In genomic region chr17:71475705-71476089, GRCm38 (mm10) we compare ENCODE assay signal across 8 mouse cellular contexts. TPM values are rescaled to one million over a fixed set of nuclear protein-coding genes. Genes with fewer than 3 reads are reported as not detected.
DNase-seq lines count a peak whose midpoint lies in the region; ATAC-seq and TF ChIP-seq lines count a peak whose summit lies in the region.

No protein-coding gene starts in this region.

- H3K79me2 ChIP-seq in heart, adult 2 months (replicated peaks; ENCODE audit: control insufficient read depth, insufficient read depth, low read length) = peaks cover 4% of the 10 kb centered on the region; the same call in 1 of the 2 replicates

- ATAC-seq in kidney, embryonic 15.5 days (replicated peaks; ENCODE audit: low FRiP score) = peak; percentile 86
- peak; percentile 71 for ATAC-seq in limb, embryonic 15.5 days (ENCODE audit: insufficient number of reproducible peaks, low FRiP score, low TSS enrichment, low read depth)
- peak; percentile 86 for ATAC-seq in midbrain, embryonic 16.5 days
- ATAC-seq in stomach, embryonic 15.5 days (ENCODE audit: insufficient read depth, low FRiP score, low read depth) = peak; percentile 62

- peak overlapping the region; percentile 79 for H3K4me2 ChIP-seq in kidney, embryonic 15.5 days
- H3K4me2 ChIP-seq in limb, embryonic 15.5 days = peak overlapping the region; percentile 56
- peak overlapping the region; percentile 97 for H3K4me2 ChIP-seq in midbrain, embryonic 16.5 days (ENCODE audit: low read length)
- peak overlapping the region; percentile 76 for H3K4me2 ChIP-seq in stomach, embryonic 15.5 days

- DNase-seq in gastrocnemius, adult 18-20 months (ENCODE audit: low spot score) = peak; percentile 47
- no peak for DNase-seq in gastrocnemius, postnatal 25 days
- DNase-seq in cerebellum, postnatal 36 days = peak; percentile 65 to 71
- DNase-seq in heart, adult 2 months = no peak

- H3K9me3 ChIP-seq in kidney, embryonic 15.5 days (replicated peaks) = no peaks in the 10 kb centered on the region
- no peaks in the 10 kb centered on the region for H3K9me3 ChIP-seq in limb, embryonic 15.5 days
- no peaks in the 10 kb centered on the region for H3K9me3 ChIP-seq in midbrain, embryonic 16.5 days (replicated peaks; ENCODE audit: control insufficient read depth, low read length, poor library complexity, severe bottlenecking)
- H3K9me3 ChIP-seq in stomach, embryonic 15.5 days = no peaks in the 10 kb centered on the region

- no peaks in the 10 kb centered on the region for H3K27me3 ChIP-seq in heart, adult 2 months (ENCODE audit: control insufficient read depth, insufficient read depth, low read length)
- no peaks in the 10 kb centered on the region for H3K27me3 ChIP-seq in kidney, embryonic 15.5 days
- H3K27me3 ChIP-seq in limb, embryonic 15.5 days = no peaks in the 10 kb centered on the region
- no peaks in the 10 kb centered on the region for H3K27me3 ChIP-seq in midbrain, embryonic 16.5 days (ENCODE audit: control insufficient read depth, insufficient read depth, low read depth, low read length)
- no peaks in the 10 kb centered on the region for H3K27me3 ChIP-seq in stomach, embryonic 15.5 days (replicated peaks)

- peaks cover 1% of the 10 kb centered on the region for H3K4me1 ChIP-seq in heart, adult 2 months (ENCODE audit: control insufficient read depth, insufficient read depth, low read length)
- H3K4me1 ChIP-seq in kidney, embryonic 15.5 days = peaks cover 23% of the 10 kb centered on the region
- peaks cover 10% of the 10 kb centered on the region for H3K4me1 ChIP-seq in limb, embryonic 15.5 days
- H3K4me1 ChIP-seq in midbrain, embryonic 16.5 days (ENCODE audit: control insufficient read depth, insufficient read depth, low read length) = peaks cover 18% of the 10 kb centered on the region
- H3K4me1 ChIP-seq in stomach, embryonic 15.5 days = peaks cover 6% of the 10 kb centered on the region

- H3K27ac ChIP-seq in heart, adult 2 months = peak overlapping the region; percentile 96
- peak overlapping the region; percentile 100 for H3K27ac ChIP-seq in kidney, embryonic 15.5 days
- H3K27ac ChIP-seq in limb, embryonic 15.5 days = peak overlapping the region; percentile 99
- peak overlapping the region; percentile 98 for H3K27ac ChIP-seq in midbrain, embryonic 16.5 days (ENCODE audit: low read length)
- H3K27ac ChIP-seq in stomach, embryonic 15.5 days = peak overlapping the region; percentile 99

- TF ChIP-seq CTCF in heart, adult 2 months (IDR thresholded peaks at IDR 0.05) = no peak

- peak overlapping the region; percentile 80 for H3K4me3 ChIP-seq in heart, adult 2 months
- peak overlapping the region; percentile 98 for H3K4me3 ChIP-seq in kidney, embryonic 15.5 days (replicated peaks)
- peak overlapping the region; percentile 94 for H3K4me3 ChIP-seq in limb, embryonic 15.5 days
- H3K4me3 ChIP-seq in midbrain, embryonic 16.5 days (ENCODE audit: low read depth, low read length) = peak overlapping the region; percentile 78
- H3K4me3 ChIP-seq in stomach, embryonic 15.5 days (replicated peaks) = peak overlapping the region; percentile 84

- H3K9ac ChIP-seq in heart, adult 2 months (ENCODE audit: low read depth, low read length) = peak overlapping the region; percentile 98
- peak overlapping the region; percentile 92 for H3K9ac ChIP-seq in kidney, embryonic 15.5 days
- peak overlapping the region; percentile 91 for H3K9ac ChIP-seq in limb, embryonic 15.5 days
- peak overlapping the region; percentile 87 for H3K9ac ChIP-seq in midbrain, embryonic 16.5 days (ENCODE audit: low read depth, low read length)
- peak overlapping the region; percentile 87 for H3K9ac ChIP-seq in stomach, embryonic 15.5 days

- WGBS in heart, adult 2 months = under 1% methylated on average over 31 of the region's 31 CpGs
- WGBS in kidney, embryonic 15.5 days = under 1% methylated on average over 31 of the region's 31 CpGs
- WGBS in limb, embryonic 15.5 days = under 1% methylated on average over 31 of the region's 31 CpGs
- under 1% methylated on average over 31 of the region's 31 CpGs for WGBS in midbrain, embryonic 16.5 days
- WGBS in stomach, embryonic 15.5 days = under 1% methylated on average over 31 of the region's 31 CpGs

- intact Hi-C loops in heart, adult 2 months (cut with DNase I) = loop anchor here (1.0 to 10.0 kb wide), 3 partner anchors 9 to 139 kb away; partner anchors contain the start of gene Wdr43

- TF ChIP-seq EP300 in heart, adult 2 months (IDR thresholded peaks at IDR 0.05; ENCODE audit: insufficient read depth, low read depth, low read length) = no peak

- H3K36me3 ChIP-seq in heart, adult 2 months (ENCODE audit: control insufficient read depth, insufficient read depth, low read length) = no peaks in the 10 kb centered on the region
- no peaks in the 10 kb centered on the region for H3K36me3 ChIP-seq in kidney, embryonic 15.5 days
- H3K36me3 ChIP-seq in limb, embryonic 15.5 days = no peaks in the 10 kb centered on the region
- no peaks in the 10 kb centered on the region for H3K36me3 ChIP-seq in midbrain, embryonic 16.5 days (ENCODE audit: control insufficient read depth, insufficient read depth, low read length)
- H3K36me3 ChIP-seq in stomach, embryonic 15.5 days = no peaks in the 10 kb centered on the region

- TF ChIP-seq POLR2A in heart, adult 2 months (IDR thresholded peaks at IDR 0.05; ENCODE audit: insufficient read depth, low read depth, low read length) = no peak; the same call in 1 of the 2 replicates

RNA-seq across cellular contexts. Expression of gene Smchd1, which starts 0.6 kb away (rescaled TPM):
- 1 to 10 TPM; 8.6 to 9.9 TPM for total RNA-seq in gastrocnemius, adult 18-20 months (2021)
- total RNA-seq in gastrocnemius, postnatal 25 days (2021) = 10 to 100 TPM; 10.0 to 10.2 TPM
- 10 to 100 TPM; 16.6 to 18.6 TPM for total RNA-seq in heart, adult 2 months (2021)
- 4.9 and 10.2 TPM in 2 replicates for polyA plus RNA-seq in heart, adult 2 months (2012; rRNA removed)
- polyA plus RNA-seq in kidney, embryonic 15.5 days (2015; fragmentation: Nextera tagmentation; extraction: Ambion mirVana) = 74.4 and 76.7 TPM in 2 replicates
- polyA plus RNA-seq in limb, embryonic 15.5 days (2015; fragmentation: Nextera tagmentation; extraction: Ambion mirVana) = 50.8 and 53.3 TPM in 2 replicates
- polyA plus RNA-seq in midbrain, embryonic 16.5 days (2015; fragmentation: Nextera tagmentation; extraction: Ambion mirVana) = 41.5 and 43.1 TPM in 2 replicates
- 57.1 and 58.3 TPM in 2 replicates for polyA plus RNA-seq in stomach, embryonic 15.5 days (2015; fragmentation: Nextera tagmentation; extraction: Ambion mirVana)

RNA-seq across cellular contexts. Expression of gene Gm4707, which starts 16.0 kb away (rescaled TPM):
- total RNA-seq in gastrocnemius, adult 18-20 months (2021) = under 1 TPM; 0.57 to 0.71 TPM
- under 1 TPM; 0.74 to 0.96 TPM for total RNA-seq in gastrocnemius, postnatal 25 days (2021)
- under 1 TPM; 0.76 to 0.96 TPM for total RNA-seq in heart, adult 2 months (2021)
- 0.35 and 0.38 TPM in 2 replicates for polyA plus RNA-seq in heart, adult 2 months (2012; rRNA removed)
- polyA plus RNA-seq in kidney, embryonic 15.5 days (2015; fragmentation: Nextera tagmentation; extraction: Ambion mirVana) = 3.7 and 5.5 TPM in 2 replicates
- polyA plus RNA-seq in limb, embryonic 15.5 days (2015; fragmentation: Nextera tagmentation; extraction: Ambion mirVana) = 2.3 and 2.7 TPM in 2 replicates
- 2.5 and 3.7 TPM in 2 replicates for polyA plus RNA-seq in midbrain, embryonic 16.5 days (2015; fragmentation: Nextera tagmentation; extraction: Ambion mirVana)
- polyA plus RNA-seq in stomach, embryonic 15.5 days (2015; fragmentation: Nextera tagmentation; extraction: Ambion mirVana) = 3.1 and 3.3 TPM in 2 replicates

RNA-seq across cellular contexts. Expression of gene Ndc80, which starts 51.0 kb away (rescaled TPM):
- under 1 TPM in 1 of 2 experiments, not detected in 1; 0.14 TPM for total RNA-seq in gastrocnemius, adult 18-20 months (2021)
- total RNA-seq in gastrocnemius, postnatal 25 days (2021) = 1 to 10 TPM in 1 of 2 experiments, under 1 TPM in 1; 0.31 to 1.1 TPM
- total RNA-seq in heart, adult 2 months (2021) = under 1 TPM; 0.37 to 0.61 TPM
- polyA plus RNA-seq in heart, adult 2 months (2012; rRNA removed) = not detected in 2 replicates
- polyA plus RNA-seq in kidney, embryonic 15.5 days (2015; fragmentation: Nextera tagmentation; extraction: Ambion mirVana) = 52.3 TPM in 2 replicates
- polyA plus RNA-seq in limb, embryonic 15.5 days (2015; fragmentation: Nextera tagmentation; extraction: Ambion mirVana) = 36.7 and 38.8 TPM in 2 replicates
- 4.4 and 5.6 TPM in 2 replicates for polyA plus RNA-seq in midbrain, embryonic 16.5 days (2015; fragmentation: Nextera tagmentation; extraction: Ambion mirVana)
- polyA plus RNA-seq in stomach, embryonic 15.5 days (2015; fragmentation: Nextera tagmentation; extraction: Ambion mirVana) = 41.2 and 41.3 TPM in 2 replicates

Comparison
In these comparisons a context has a peak if more than half of its experiments do, and no peak if none do; other contexts are left out.
1. DNase-seq: peak in gastrocnemius, adult 18-20 months (single experiment) and cerebellum, postnatal 36 days (2 of 2); none in gastrocnemius, postnatal 25 days (single experiment) and heart, adult 2 months (0 of 2).
2. Peak in every context shown above with its lines, with median percentiles within 50 percentile points of each other: H3K27ac ChIP-seq, H3K4me3 ChIP-seq, H3K9ac ChIP-seq, ATAC-seq and H3K4me2 ChIP-seq.